Mouse (Mus musculus) frontal cortex, adult 2 months (tissue): ENCODE measurements at regions not wholly inside any gene's neighbourhood (a gene's known extent, or its start where the extent isn't known, plus 50 kb on each side); places are given as distances from the start of the nearest gene placed in this dataset.

Source experiments
- DNase-seq, 2 experiments: peaks; one replicate each; pipeline ENCODE4 v3.0.0; 2022; ENCODE audit warnings: low spot score in 1 of 2; ENCODE audit errors: extremely low spot score in 1 of 2

DNA sequence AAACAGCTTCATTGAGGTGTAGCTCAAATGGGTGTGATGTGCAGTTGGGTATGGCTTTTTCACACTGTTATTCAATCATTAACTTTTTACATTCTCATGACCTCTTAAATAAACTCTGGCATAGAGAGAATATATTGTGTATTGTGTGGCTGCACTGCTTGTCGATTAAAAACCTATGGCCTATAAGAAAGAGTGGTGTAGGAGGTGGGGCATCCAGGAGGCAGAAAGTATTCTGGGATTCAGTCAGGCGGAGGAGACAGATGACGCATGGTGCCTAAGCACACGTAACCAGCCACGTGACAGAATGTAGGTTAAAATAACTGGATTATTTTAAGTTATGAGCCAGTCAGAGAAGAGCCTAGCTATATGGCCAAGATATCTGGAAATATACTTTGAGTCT, 78.2 kb upstream of the Slc16a7 start:
- no peak for DNase-seq

DNA sequence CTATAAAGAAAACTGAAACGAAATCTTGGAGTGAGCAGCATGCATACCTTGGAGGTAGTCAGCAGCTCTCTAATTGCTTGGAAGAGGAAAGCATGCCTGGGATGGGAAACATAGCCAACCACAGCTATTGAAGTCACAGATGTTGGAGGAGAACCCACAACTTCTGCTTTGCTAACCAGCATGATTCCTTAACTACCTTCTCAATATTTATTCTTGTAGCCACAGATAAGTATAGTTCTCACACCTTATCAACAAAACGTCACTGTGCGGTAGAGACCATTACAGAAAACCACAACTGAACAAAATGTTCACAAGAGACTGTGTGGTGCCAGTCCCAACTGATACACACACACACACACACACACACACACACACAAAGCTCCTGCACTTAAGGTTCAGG, 99.1 kb upstream of the Slc16a7 start:
- no peak for DNase-seq

DNA sequence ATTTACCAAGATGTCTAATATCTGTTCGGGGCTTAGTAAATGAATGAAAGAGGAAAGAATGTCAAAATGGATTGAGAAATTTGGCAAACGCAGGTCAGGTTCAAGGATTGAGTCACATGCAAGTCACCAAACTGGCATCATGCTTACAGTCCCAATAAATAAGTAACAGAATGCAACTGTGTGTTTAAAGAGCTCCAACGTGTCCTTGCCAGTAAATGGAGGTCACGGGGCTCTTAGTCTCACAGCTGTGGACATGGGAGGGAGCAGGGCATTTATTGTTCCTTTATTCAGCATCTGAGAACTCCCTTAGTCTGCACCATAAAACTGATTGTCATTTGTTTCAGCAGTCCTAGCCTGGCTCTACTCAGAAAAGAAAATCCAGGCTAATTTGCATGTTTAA, 101.1 kb upstream of the Slc16a7 start:
- no peak for DNase-seq

DNA sequence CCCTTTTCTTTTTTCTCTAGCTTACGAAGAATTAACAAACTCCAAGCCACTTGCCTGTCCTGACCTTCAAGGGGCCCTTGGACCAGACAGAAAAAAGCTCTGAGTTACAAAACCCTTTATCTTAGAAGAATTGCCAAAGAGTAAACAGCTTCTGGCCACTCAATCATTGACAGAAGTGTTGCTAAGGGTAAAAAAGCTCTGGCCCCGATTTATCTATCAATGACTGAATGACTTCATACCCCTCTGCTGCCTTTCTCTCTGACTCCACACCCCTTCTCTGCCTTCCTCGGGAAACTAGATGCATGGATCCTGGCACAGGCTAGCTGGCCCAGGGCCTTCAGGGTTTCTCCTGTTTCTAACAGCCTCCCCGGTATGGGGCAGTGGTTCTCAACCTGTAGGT, 105.2 kb upstream of the Slc16a7 start:
- DNase-seq = no peak

DNA sequence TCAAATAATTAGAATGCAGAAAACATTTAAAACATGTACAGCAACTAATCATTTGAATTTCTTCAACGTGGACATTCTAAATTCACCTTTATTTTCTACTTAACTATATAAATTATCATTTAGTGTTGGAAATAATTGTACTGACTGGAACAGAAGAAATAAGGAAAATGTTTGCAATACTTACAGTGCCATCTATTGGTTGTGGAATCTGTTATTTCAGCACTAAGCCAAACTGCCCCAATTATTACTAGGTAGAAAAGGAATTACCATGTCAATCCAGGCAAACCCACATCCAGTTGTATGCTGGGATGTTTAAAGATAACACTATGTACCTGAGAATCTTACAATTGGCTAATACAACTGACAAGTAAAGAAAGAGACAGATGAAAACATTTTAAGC, 109.1 kb upstream of the Slc16a7 start:
- DNase-seq = peak in 1 of 2 experiments; percentile 45

DNA sequence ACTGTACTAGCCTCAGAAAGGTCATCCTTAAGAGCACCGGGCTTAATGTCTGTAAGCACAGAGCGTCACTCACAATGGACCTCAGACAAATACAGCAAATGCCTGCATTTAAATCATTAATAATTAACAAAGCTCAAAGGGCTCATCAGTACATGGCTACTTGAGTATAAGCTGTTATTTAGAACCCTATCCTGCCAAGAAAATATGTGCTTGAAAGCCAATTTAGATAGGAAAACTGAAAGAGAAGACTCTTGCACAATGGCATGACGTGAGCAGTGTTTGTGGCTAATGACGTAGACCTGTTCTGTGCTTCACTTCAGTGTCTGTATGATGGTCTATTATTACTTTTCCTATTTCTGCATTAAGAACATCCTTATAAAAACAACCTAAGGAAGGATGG, 111.1 kb upstream of the Slc16a7 start:
- no peak for DNase-seq

DNA sequence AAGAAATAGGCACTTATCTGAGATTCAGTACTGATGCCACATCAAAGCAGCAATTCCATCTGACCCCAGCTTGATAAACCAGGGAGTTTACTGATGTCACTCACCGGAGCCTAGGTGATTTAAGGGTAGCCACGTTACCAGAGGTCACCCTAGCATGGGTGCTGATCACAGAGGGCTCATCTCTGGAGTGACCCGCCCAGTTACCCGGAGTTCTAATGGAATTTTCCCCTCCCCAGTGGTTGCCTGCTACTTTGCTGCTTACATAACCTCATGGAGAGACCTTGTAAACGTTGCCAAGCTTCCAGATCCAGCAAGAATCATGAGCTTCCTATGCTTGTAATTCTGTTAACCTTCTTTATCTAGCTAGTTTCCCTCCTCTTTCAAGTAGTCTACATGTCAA, 125.8 kb upstream of the Slc16a7 start:
- DNase-seq = no peak

DNA sequence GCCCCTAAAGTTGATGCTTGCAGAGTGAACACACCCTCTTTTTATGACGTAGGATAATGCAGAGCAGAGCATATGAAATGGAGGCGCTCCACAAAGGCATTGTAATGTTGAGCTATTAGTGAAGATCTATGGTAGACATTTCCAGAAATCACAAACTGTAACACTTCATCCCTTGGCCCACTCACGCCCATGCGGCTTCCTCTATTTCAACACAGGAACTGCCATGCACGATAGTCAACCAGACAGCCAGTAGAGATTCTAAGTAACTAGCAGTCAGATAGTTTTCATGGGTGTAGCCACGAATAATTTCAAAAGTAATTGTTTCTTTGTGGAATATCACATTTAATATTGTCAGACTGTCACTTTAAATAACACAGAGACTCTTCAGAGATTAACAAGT, 141.6 kb upstream of the Slc16a7 start:
- no peak for DNase-seq

DNA sequence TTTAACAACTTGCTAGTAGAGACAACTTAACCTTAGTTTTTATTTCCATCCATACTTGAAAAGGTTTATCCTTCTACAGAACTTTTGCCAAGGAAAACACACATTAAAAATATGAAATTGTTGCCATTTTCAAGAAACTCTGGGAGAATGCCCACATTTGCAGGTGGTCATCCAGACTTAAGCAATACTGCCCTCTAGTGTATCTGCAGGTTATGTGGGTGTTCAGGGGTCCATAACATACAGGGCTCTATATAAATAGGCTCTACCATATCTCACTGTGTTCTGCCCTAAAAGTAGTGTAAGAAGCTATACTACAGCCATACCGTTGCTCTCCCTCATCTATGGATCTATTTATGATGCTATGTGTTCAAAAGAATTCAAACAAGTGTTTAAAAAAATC, 149.1 kb upstream of the Slc16a7 start:
- peak in 1 of 2 experiments; percentile 60 for DNase-seq

DNA sequence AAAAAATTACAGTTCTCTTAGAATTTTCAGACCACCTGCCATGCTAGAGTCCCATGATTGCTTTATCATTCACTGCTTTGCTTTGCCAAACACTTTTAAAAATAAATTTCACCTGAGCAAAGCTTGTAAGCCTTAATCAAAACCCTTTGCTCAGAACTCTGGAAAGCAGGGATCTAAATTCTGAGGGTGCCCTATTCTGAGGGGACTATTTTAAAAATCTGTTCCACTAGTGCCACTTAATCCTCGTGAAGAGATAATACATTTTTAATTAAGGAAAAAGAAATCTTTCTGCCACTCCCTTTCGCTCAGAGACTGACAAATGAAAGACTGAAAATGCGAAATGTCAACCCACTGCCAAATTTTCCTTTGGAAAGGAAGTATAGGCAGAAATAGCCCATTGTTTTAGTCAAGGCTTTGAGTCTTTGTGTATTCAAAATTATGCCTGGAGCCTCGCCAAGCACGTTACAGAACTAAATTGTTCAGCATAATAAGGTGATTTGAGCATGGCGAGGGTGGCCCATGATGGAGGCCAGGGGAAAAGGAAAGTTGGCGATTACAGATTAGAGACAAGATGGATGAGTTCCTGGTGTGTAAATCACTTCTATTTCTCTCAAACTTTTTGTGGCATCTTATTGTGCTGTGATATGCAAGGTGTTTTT, 197.4 kb upstream of the Slc16a7 start:
- DNase-seq = peak in 1 of 2 experiments; percentile 40

DNA sequence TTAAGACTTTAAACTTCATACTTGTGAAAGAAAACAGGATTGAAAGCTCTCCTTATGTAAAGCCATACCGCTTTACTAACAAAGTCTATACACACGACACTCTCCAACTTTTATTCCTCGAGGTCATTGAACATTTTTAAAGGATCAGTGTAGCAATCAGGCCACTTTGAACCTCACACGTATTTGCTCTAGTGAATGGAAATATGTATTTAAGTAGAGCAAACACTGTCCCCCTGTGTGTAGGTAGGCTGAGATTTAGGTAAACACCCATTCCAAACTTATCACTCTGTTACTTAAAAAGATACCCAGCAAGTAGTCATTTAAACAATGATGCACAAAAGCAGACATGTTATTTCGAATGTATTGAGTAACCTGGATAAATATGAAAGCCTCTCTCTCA, 203.7 kb upstream of the Slc16a7 start:
- no peak for DNase-seq

DNA sequence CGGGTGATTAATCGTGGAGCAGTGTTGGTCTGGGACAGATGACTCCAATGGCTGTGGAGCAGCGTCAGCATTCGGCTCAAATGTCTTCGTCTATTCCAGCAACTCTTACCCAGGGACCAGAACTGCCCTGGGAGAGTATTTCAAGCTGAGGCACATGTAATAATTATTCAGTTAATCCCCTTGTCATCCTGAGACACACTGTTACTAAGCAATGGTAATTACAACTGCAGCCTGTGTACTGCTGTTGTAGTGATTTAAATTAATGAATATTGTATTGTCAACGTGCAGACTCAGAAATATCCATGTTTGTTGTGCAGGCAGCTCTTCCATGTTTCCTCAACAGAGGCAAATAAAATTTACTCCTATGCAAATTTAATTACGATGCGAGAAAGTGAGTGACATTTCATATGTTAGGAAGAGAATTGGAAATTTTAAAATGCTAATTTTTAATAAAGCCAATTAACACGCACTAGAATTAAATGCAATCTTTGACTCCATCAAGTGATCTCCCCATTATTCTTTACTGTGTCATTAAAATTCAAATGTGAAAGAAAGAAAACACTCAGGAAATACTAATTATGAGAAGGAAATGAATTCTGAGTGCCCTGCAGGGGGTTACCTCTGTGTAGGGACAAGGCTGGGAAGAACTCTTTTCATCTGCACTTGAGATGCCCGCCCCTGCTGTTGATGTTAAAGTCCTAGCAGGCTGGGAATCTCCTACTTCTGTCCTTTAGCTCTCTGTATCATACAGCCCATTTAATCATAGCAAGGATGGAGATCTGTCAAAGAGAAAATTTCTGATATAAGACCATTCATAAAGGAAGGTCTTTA, 218.7 kb upstream of the Slc16a7 start:
- DNase-seq = no peak

DNA sequence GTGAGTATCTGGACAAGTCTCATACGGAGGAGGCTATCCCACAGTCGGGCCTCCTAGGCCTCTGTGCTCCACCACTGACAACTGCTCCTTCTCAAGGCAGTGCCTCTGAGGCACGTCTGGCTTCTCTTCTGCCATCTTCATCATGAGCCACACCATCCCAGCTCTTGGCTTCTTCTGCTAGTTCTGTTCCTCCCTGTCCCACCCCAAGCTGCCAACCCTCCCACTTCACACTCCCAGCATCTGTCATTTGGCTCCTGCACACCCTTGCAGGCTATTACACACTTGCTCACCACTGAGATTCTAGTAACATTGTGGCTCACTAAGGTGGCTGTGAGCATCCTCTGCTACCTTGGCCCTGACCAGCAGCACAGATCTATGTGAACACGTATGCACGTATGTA, 221.1 kb upstream of the Slc16a7 start:
- DNase-seq = peak in 1 of 2 experiments; percentile 25

DNA sequence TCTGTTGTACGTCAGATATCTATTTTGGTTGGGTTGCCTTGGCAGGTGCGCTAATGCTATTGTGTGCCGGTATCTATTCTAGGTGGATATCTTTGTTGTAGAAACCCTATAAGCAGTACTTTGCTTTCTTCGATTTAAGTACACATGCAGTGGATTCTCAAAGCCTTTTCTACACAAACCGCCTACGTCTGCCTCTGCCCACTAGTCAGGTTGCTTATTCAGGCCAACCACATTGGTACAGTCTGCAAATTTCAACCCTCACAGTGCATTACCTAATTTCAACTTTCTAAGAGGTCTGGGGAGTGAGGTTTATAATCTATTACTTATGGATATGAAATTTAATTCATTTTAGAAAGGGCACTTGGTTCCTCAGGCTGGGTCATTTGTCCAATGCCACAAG, 223.5 kb upstream of the Slc16a7 start:
- DNase-seq = peak in 1 of 2 experiments; percentile 4

DNA sequence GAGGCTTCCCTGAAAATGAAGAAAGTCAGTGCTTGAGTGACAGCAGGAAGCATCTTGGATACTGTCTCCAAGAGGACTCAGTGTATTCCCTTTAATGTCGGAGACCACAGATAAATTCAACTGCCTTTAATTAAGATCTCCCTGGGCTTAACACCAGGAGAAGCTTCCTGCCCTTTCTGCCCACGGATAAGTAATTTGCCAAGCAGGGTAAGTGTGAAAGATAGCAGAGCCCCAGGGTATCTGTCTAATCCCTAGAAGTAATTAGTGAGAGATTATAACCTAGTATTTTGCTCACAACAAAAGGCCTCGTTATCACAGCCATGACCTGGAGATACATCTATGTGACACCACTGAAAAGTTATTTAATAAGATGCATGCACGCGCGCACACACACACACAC, 232.1 kb upstream of the Slc16a7 start:
- DNase-seq = no peak

DNA sequence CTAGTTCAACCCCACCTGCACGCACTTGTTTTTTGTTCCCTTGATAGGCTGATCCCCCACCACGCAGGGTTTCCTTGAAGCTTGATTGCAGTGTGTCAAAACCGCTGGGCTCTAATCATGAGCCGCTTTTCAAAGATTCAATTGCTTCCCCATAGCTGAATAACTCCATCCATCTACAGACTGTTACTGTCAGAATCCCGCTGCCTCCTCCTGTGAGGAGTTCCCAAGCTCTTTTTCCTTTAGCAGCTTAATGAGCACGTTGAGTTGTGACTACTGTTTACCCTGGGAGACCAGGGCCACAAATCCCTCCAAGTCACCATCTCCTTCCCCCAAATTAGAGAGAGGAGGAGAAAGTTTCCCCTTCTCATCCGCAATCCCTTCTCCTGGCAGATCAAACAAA, 234.6 kb upstream of the Slc16a7 start:
- no peak for DNase-seq

DNA sequence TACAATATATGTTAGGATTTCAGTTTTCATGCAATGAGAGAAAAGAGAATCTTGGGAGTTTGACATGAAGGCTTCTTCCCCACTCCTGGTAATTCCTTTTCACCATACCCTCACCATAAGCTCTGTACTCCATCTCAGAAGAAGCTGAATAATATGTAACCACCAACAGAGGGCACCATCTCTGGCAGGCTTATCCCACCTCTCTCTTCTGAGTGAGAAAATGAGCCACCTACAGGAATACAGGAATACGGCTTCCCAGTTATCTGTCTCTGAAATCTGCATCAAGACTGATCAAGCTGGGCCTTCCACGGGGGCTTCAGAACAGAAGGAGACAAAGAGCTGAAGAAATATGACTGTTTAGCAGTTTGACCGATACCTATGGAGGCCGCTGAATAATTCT, 278.6 kb upstream of the Slc16a7 start:
- DNase-seq = no peak

DNA sequence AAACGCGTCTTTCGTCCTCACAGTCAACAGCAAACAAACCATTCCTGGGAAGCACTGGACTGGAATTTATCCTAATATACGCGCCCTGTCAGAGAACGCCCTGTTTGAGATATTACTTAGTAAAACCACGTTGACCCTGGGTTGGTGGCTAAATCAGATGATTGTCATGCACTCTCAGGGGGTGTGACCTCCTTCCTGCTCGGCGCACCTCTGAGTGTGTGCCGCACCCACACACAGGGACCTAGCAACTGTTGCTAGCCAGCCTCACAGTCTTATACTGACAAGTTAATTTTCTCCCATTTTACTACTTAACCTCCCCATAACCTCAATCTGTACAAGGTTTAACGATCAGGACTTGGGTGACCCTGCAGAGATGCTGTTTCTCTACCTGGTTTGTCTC, 284.4 kb upstream of the Slc16a7 start:
- no peak for DNase-seq

DNA sequence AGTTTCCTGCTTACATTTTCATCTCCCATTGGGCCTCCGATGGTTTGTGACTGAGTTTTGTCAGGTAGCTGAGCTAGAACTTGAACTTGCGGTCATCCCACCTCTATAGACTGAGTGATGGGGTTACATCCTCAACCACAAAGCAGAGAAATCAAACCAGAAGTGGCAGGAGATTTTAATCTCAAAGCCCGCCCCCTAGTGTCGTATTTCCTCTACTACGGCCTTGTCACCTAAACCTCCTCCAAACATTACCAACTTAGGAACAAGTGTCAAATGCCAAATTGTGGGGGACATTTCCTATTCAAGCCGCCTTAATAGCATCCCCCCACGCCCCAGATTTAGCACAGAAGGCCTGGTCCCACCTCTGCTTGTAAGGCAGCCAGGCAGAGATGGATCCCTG, 286.3 kb upstream of the Lrig3 start:
- DNase-seq = no peak

DNA sequence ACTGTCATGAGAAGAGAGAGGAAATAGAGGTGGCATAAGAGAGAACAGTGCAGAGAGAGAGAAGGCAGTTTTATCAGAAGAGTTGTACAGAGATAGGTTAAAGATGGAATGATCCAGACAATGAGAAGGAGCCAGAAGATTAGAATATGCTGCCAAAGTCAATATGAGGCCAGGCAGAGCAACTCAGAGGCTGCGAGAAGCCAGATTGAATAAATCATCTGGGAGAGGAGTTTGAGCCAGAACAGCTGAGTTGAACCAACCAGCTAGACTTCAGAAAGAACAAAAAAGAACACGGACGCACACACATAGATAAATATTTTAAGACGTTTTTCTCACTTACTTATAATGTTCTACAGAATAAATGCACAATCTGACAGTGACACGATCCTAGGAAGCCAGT, 280.8 kb upstream of the Lrig3 start:
- no peak for DNase-seq

DNA sequence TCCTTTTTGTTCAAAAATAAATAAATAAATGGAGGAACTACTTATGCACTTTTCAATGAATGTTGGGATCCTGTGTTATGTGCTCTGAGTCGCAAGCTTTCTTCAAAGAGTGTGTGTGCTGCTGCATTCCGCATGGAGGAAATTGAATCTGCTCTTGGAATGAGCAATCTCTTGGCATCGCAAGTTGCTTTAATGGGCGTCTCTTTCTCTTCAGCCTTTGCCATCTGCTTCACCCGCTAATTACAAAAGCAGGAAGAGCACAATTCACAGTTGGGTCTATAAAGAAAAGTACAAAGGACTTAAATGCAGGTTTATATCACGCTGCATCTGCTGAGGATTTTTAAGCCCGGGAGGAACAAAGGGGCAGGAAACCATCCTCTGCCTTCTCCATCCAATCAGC, 272.5 kb upstream of the Lrig3 start:
- peak in 1 of 2 experiments; percentile 27 for DNase-seq

DNA sequence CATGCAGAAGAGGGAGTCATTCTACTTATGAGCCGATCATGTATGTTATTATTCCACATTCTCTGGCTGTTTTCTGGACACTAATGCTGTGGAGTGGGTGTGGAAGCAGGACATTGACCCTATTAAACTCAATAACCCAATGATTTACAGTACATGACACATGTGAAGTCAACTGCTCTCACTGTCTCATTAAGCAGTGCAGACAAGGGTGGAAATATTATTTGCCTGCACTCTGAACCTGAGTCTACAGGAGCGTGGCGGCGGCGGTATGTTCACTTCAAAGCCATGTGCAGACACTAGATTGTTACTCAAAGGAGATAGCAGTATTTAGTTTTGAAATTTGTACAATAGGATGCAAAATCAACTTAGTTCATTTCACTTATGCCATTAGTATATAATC, 269.8 kb upstream of the Lrig3 start:
- DNase-seq = no peak
